Mouse (Mus musculus) thymus, adult 2 months (tissue): ENCODE measurements around the gene Grap2.

Source experiments
- CTCF ChIP-seq: fragments of 200-500 bp; IDR thresholded peaks from 2 replicates; pipeline ENCODE4 v1.5.1; 2012; ENCODE audit warnings: mild to moderate bottlenecking, control low read depth, low read length, moderate library complexity, borderline replicate concordance; ENCODE audit not compliant: control insufficient read depth, poor library complexity, insufficient read depth; ENCODE audit errors: extremely low read depth
- POLR2A ChIP-seq: fragments of 200-500 bp; IDR thresholded peaks from 2 replicates; pipeline ENCODE4 v1.6.1; 2012; ENCODE audit warnings: mild to moderate bottlenecking, low read length, control low read depth, moderate library complexity; ENCODE audit not compliant: control insufficient read depth, poor library complexity, insufficient read depth; ENCODE audit errors: extremely low read depth

GRCm38 (mm10) chr15:80572811-80573520 lies 572 bp downstream of the Grap2 start:
- no peak for TF ChIP-seq CTCF
- no peak for TF ChIP-seq POLR2A
